Mouse (Mus musculus) ovary, postnatal 14 days (tissue): Measurements from ENCODE around the gene Cdh13.

ENCODE experiments used
- DNase-seq: peaks from one replicate; pipeline ENCODE4 v3.0.0; 2022; ENCODE audit warnings: low spot score

The Cdh13 gene

DNA sequence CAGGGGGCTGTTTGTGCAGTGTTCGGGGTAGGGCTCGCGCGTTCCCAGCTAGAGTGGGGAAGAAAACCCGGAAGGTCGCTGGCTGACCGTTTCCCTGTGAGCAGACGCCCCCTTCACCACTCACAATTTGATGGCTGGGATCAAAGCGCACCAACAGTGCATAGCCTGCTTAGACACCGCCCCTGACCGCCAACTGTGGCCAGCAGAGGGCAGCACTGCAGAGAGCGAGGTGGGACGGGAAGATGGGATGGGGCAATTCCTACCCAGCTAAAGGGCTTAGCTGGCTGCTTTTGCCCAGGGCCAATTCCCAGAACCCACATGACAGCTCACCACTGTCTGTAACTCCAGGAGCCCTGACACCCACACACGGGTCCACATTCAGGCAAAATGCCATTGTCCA is 1075.3 kb downstream of the Cdh13 start:
- DNase-seq: peak; percentile 54

- no peak for DNase-seq
Observed at GRCm38 (mm10) chr8:119360686-119361295, 1077.3 kb downstream of the Cdh13 start.
